23 mouse cellular contexts compared by ENCODE assay signal in genomic region chr2:132055349-132055753, GRCm38 (mm10). TPM values are rescaled to one million over a fixed set of nuclear protein-coding genes. Genes with fewer than 3 reads are reported as not detected.
DNase-seq lines count a peak whose midpoint lies in the region; ATAC-seq and TF ChIP-seq lines count a peak whose summit lies in the region.
"Had no signal": no experiment of that assay in that cellular context is flagged by ENCODE, and none has a peak within 500 bp of the region (broad histone marks: within the 10 kb centered on the region; RNA-seq: fewer than 3 reads in every experiment).

No protein-coding gene starts in this region.

- DNase-seq in heart, postnatal 36 days: no peak
- DNase-seq in lung, postnatal 0 days (ENCODE audit: low spot score): peak; percentile 65
- no peak for DNase-seq in lung, adult 18-20 months
- DNase-seq in thymus, postnatal 25 days: no peak
- DNase-seq: adrenal gland, postnatal 25 days; cerebellum, adult 11 months; cerebellum, postnatal 14 days; gastrocnemius, adult 2 months; kidney, adult 8-10 months; kidney, postnatal 25 days; right cerebral cortex, adult 18-20 months; thymus, postnatal 4 days had no signal

- no peak for TF ChIP-seq EP300 in lung, postnatal 0 days (IDR thresholded peaks at IDR 0.05)

- H3K4me1 ChIP-seq in heart, embryonic 16.5 days (ENCODE audit: control insufficient read depth, insufficient read depth, low read length): peaks cover 16% of the 10 kb centered on the region
- no peaks in the 10 kb centered on the region for H3K4me1 ChIP-seq in lung, postnatal 0 days (ENCODE audit: insufficient read depth, low read depth, low read length)
- H3K4me1 ChIP-seq in intestine, embryonic 15.5 days (replicated peaks): 0 out of 2 replicates have a peak, but pooled peaks cover 10% of the 10 kb centered on the region
- no peaks in the 10 kb centered on the region; the same call in 1 of the 2 replicates for H3K4me1 ChIP-seq in kidney, embryonic 16.5 days (ENCODE audit: insufficient read depth, low read length)
- H3K4me1 ChIP-seq: forebrain, embryonic 10.5 days; hindbrain, embryonic 10.5 days; midbrain, embryonic 13.5 days; neural tube, embryonic 13.5 days had no signal

- H3K79me2 ChIP-seq in myocyte (ENCODE audit: control insufficient read depth, insufficient read depth): no peaks in the 10 kb centered on the region

- H3K9me3 ChIP-seq in heart, embryonic 16.5 days (replicated peaks; ENCODE audit: control insufficient read depth, low read length): no peaks in the 10 kb centered on the region
- H3K9me3 ChIP-seq in lung, postnatal 0 days (ENCODE audit: low read length): no peaks in the 10 kb centered on the region
- H3K9me3 ChIP-seq in intestine, embryonic 15.5 days: no peaks in the 10 kb centered on the region
- no peaks in the 10 kb centered on the region for H3K9me3 ChIP-seq in kidney, embryonic 16.5 days (ENCODE audit: low read length)
- H3K9me3 ChIP-seq: forebrain, embryonic 10.5 days; hindbrain, embryonic 10.5 days; liver, embryonic 12.5 days; midbrain, embryonic 13.5 days; neural tube, embryonic 13.5 days had no signal

- whole genome bisulfite sequencing in heart, embryonic 16.5 days: 18% methylated on average over 8 of the region's 8 CpGs
- 47% methylated on average over 8 of the region's 8 CpGs for WGBS in lung, postnatal 0 days
- 45% methylated on average over 8 of the region's 8 CpGs for WGBS in intestine, embryonic 15.5 days
- WGBS in kidney, embryonic 16.5 days: 78% methylated on average over 8 of the region's 8 CpGs

- TF ChIP-seq CTCF in lung, postnatal 0 days (IDR thresholded peaks at IDR 0.05): no peak

- H3ac ChIP-seq in myocyte (ENCODE audit: control insufficient read depth, insufficient read length): no peak overlapping the region

- peak overlapping the region; percentile 11; the same call in 1 of the 2 replicates for H3K4me2 ChIP-seq in heart, embryonic 16.5 days (ENCODE audit: low read depth, low read length)
- no peak overlapping the region for H3K4me2 ChIP-seq in lung, postnatal 0 days (replicated peaks; ENCODE audit: low read depth, low read length)
- H3K4me2 ChIP-seq in intestine, embryonic 15.5 days (replicated peaks): no peak overlapping the region
- H3K4me2 ChIP-seq in myocyte (ENCODE audit: low read depth): no peak overlapping the region
- H3K4me2 ChIP-seq in kidney, embryonic 16.5 days (replicated peaks; ENCODE audit: low read depth, low read length): no peak overlapping the region
- H3K4me2 ChIP-seq: liver, embryonic 12.5 days; midbrain, embryonic 13.5 days; neural tube, embryonic 13.5 days had no signal

- peak overlapping the region; percentile 17; the same call in 1 of the 2 replicates for H3K27ac ChIP-seq in heart, embryonic 16.5 days (ENCODE audit: low read length)
- H3K27ac ChIP-seq in lung, postnatal 0 days (ENCODE audit: low read length): no peak overlapping the region
- no peak overlapping the region for H3K27ac ChIP-seq in intestine, embryonic 15.5 days
- no peak overlapping the region for H3K27ac ChIP-seq in kidney, embryonic 16.5 days (ENCODE audit: low read length)
- H3K27ac ChIP-seq: forebrain, embryonic 10.5 days; gastrocnemius, adult 2 months; hindbrain, embryonic 10.5 days; hindbrain, postnatal 0 days; left cerebral cortex, adult 2 months; liver, embryonic 12.5 days; midbrain, embryonic 13.5 days; neural tube, embryonic 13.5 days had no signal

- no peaks in the 10 kb centered on the region for H3K27me3 ChIP-seq in heart, embryonic 16.5 days (ENCODE audit: control insufficient read depth, insufficient read depth, low read length)
- H3K27me3 ChIP-seq in lung, postnatal 0 days (replicated peaks; ENCODE audit: insufficient read depth, low read length): no peaks in the 10 kb centered on the region
- no peaks in the 10 kb centered on the region for H3K27me3 ChIP-seq in intestine, embryonic 15.5 days (replicated peaks)
- H3K27me3 ChIP-seq in myocyte (ENCODE audit: control insufficient read depth, insufficient read depth, insufficient read length): no peaks in the 10 kb centered on the region
- H3K27me3 ChIP-seq in kidney, embryonic 16.5 days (ENCODE audit: insufficient read depth, low read length): no peaks in the 10 kb centered on the region
- H3K27me3 ChIP-seq: liver, embryonic 12.5 days; midbrain, embryonic 13.5 days; neural tube, embryonic 13.5 days had no signal

- no peak overlapping the region for H3K4me3 ChIP-seq in heart, embryonic 16.5 days (ENCODE audit: low read length)
- no peak overlapping the region for H3K4me3 ChIP-seq in lung, postnatal 0 days (ENCODE audit: low read depth, low read length)
- H3K4me3 ChIP-seq in intestine, embryonic 15.5 days (replicated peaks): no peak overlapping the region
- no peak overlapping the region for H3K4me3 ChIP-seq in myocyte
- no peak overlapping the region for H3K4me3 ChIP-seq in kidney, embryonic 16.5 days (ENCODE audit: low read length)
- H3K4me3 ChIP-seq: forebrain, embryonic 10.5 days; gastrocnemius, adult 2 months; hindbrain, embryonic 10.5 days; left cerebral cortex, adult 2 months; liver, embryonic 12.5 days; midbrain, embryonic 13.5 days; neural tube, embryonic 13.5 days had no signal

- peaks cover 20% of the 10 kb centered on the region for H3K36me3 ChIP-seq in heart, embryonic 16.5 days (ENCODE audit: control insufficient read depth, insufficient read depth)
- H3K36me3 ChIP-seq in lung, postnatal 0 days (ENCODE audit: insufficient read depth, low read length): peaks cover 18% of the 10 kb centered on the region
- peaks cover 11% of the 10 kb centered on the region; the same call in 1 of the 2 replicates for H3K36me3 ChIP-seq in intestine, embryonic 15.5 days
- peaks cover 46% of the 10 kb centered on the region for H3K36me3 ChIP-seq in myocyte (ENCODE audit: control insufficient read depth, insufficient read depth)
- peaks cover 28% of the 10 kb centered on the region for H3K36me3 ChIP-seq in kidney, embryonic 16.5 days (ENCODE audit: insufficient read depth, low read length)

- no peak for TF ChIP-seq POLR2A in myocyte (IDR thresholded peaks at IDR 0.05; ENCODE audit: insufficient read length, low read depth)

- H3K9ac ChIP-seq in heart, embryonic 16.5 days (ENCODE audit: low read length): 0 out of 2 replicates have a peak overlapping the region, but pooled peaks have one; percentile 4
- no peak overlapping the region for H3K9ac ChIP-seq in lung, postnatal 0 days (replicated peaks; ENCODE audit: low read depth)
- H3K9ac ChIP-seq in intestine, embryonic 15.5 days: no peak overlapping the region
- no peak overlapping the region for H3K9ac ChIP-seq in kidney, embryonic 16.5 days (replicated peaks; ENCODE audit: low read length)
- H3K9ac ChIP-seq: liver, embryonic 12.5 days; midbrain, embryonic 13.5 days; neural tube, embryonic 13.5 days had no signal

- peak; percentile 78; the same call in 1 of the 2 replicates for ATAC-seq in heart, embryonic 16.5 days (replicated peaks; ENCODE audit: extremely low read depth, insufficient read depth, low FRiP score)
- ATAC-seq in lung, postnatal 0 days: peak; percentile 72
- peak; percentile 64 for ATAC-seq in intestine, embryonic 15.5 days
- ATAC-seq in kidney, embryonic 16.5 days (ENCODE audit: low FRiP score, low TSS enrichment): no peak
- ATAC-seq: hindbrain, postnatal 0 days; liver, embryonic 12.5 days; midbrain, embryonic 13.5 days had no signal

- intact Hi-C loops in heart, postnatal 36 days (cut with DNase I): no loop called here

TF ChIP-seq in myocyte, 11 proteins besides CTCF, POLR2A, EP300 and RAD21:
- TF ChIP-seq POLR2AphosphoS2 (IDR thresholded peaks at IDR 0.05; ENCODE audit: insufficient read length, low read depth): no peak
- peak in 2 of 3 experiments; percentile 22 to 65 for TF ChIP-seq MYOD1 (IDR thresholded peaks at IDR 0.05; ENCODE audit: control insufficient read depth in 1 of 3, insufficient read length in 2 of 3, low read depth in 2 of 3)
- peak in 2 of 3 experiments; percentile 5 to 63 for TF ChIP-seq MYOG (IDR thresholded peaks at IDR 0.05; ENCODE audit: control insufficient read depth in 1 of 3, insufficient read depth in 1 of 3, insufficient read length in 2 of 3, low read depth in 2 of 3)

RNA-seq across cellular contexts. Expression of gene Rassf2, which starts 25.3 kb away (rescaled TPM):
- polyA plus RNA-seq in heart, embryonic 16.5 days (2015; fragmentation: Nextera tagmentation; extraction: Ambion mirVana): 10.6 and 12.5 TPM in 2 replicates
- 1 to 10 TPM; 8.5 to 9.5 TPM for total RNA-seq in heart, postnatal 36 days (2021)
- polyA plus RNA-seq in lung, postnatal 0 days (2015; fragmentation: Nextera tagmentation; extraction: Ambion mirVana): 10.0 and 15.2 TPM in 2 replicates
- 7.6 and 8.0 TPM in 2 replicates for polyA plus RNA-seq in intestine, embryonic 15.5 days (2015; fragmentation: Nextera tagmentation; extraction: Ambion mirVana)
- polyA plus RNA-seq in myocyte (2012; fragmentation: generic; extraction: Trizol): 8.4 TPM
- polyA plus RNA-seq in kidney, embryonic 16.5 days (2015; fragmentation: Nextera tagmentation; extraction: Ambion mirVana): 8.1 and 9.1 TPM in 2 replicates
